Mouse (Mus musculus): Measurements from ENCODE around the gene Zfp326. TPM values are rescaled to one million over a fixed set of nuclear protein-coding genes. Genes with fewer than 3 reads are reported as not detected.

Gene Zfp326
- total and polyA plus RNA-seq, 3 experiments: 5.5 to 10.7 (median 9.3) TPM

- Histone ChIP-seq H3K27me3 (ENCODE audit: control insufficient read depth, insufficient read depth, low read length) (no peaks in the 10 kb centered on the region; the same call in 1 of the 2 replicates), H3K4me1 (ENCODE audit: control insufficient read depth, insufficient read depth, low read length) (peaks cover 9% of the 10 kb centered on the region), H3K9ac (ENCODE audit: low read depth, low read length) (no peak overlapping the region), H3K4me3 (no peak overlapping the region), H3K79me2 (replicated peaks; ENCODE audit: control insufficient read depth, insufficient read depth, low read length) (no peaks in the 10 kb centered on the region), H3K36me3 (ENCODE audit: control insufficient read depth, insufficient read depth, low read length) (no peaks in the 10 kb centered on the region), H3K27ac (no peak overlapping the region)
- TF ChIP-seq POLR2A (IDR thresholded peaks at IDR 0.05; ENCODE audit: insufficient read depth, low read depth, low read length) (no peak), CTCF (IDR thresholded peaks at IDR 0.05) (no peak), EP300 (IDR thresholded peaks at IDR 0.05; ENCODE audit: insufficient read depth, low read depth, low read length) (no peak)
- DNase-seq: no peak
- WGBS: 54% methylated on average over 4 of the region's 4 CpGs
- intact Hi-C loops (cut with DNase I): no loop called here
These were observed 27.1 kb upstream of the Zfp326 start for GRCm38 (mm10) chr5:105849222-105849621.

DNA sequence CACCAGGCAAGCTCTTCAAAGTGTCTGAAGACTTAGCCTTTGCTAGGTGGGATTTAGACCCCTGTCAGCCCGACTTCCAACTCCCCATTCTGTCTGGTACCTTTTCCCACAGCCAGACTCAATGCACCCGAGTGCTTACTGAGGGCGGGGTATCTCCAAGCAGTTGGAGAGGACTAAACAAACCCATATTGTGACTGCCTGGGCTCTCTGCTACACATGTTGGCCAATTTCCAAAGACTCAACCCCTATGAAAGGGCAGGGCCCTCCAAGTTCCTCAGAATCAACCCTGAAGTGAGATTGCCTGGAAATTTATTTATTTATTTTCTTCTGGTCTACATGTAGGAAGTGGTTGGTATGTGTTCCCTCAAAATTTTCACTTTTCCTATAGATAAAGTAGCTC, 26.7 kb upstream of the Zfp326 start:
- Histone ChIP-seq H3K9ac (ENCODE audit: low read depth, low read length) (no peak overlapping the region), H3K4me1 (ENCODE audit: control insufficient read depth, insufficient read depth, low read length) (peaks cover 6% of the 10 kb centered on the region), H3K79me2 (replicated peaks; ENCODE audit: control insufficient read depth, insufficient read depth, low read length) (no peaks in the 10 kb centered on the region), H3K36me3 (ENCODE audit: control insufficient read depth, insufficient read depth, low read length) (no peaks in the 10 kb centered on the region), H3K27me3 (ENCODE audit: control insufficient read depth, insufficient read depth, low read length) (no peaks in the 10 kb centered on the region; the same call in 1 of the 2 replicates), H3K4me3 (no peak overlapping the region), H3K27ac (no peak overlapping the region)
- intact Hi-C loops (cut with DNase I): no loop called here
- TF ChIP-seq EP300 (IDR thresholded peaks at IDR 0.05; ENCODE audit: insufficient read depth, low read depth, low read length) (no peak), POLR2A (IDR thresholded peaks at IDR 0.05; ENCODE audit: insufficient read depth, low read depth, low read length) (no peak), CTCF (IDR thresholded peaks at IDR 0.05) (no peak)
- no peak for DNase-seq
- WGBS: 46% methylated on average over 3 of the region's 3 CpGs

DNA sequence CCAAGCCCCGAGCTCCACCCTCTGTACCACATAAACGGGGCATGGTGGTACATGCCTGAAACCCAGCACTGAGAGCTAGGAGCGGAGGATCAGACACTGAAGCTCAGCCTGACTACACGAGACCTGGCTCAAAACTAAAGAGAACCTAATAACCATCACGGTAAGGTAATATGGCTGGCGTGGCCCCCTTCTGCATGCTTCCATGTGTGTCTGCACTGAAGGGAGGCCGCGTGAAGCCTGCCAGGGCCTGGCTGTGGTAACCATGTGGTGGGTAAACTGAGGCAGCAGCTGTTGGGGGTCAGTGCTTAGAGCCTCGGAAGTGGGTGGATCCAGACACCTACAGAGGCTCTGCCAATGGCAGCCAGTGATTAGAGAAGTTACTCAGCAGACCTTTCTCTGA, 23.1 kb upstream of the Zfp326 start:
- Histone ChIP-seq H3K4me1 (ENCODE audit: control insufficient read depth, insufficient read depth, low read length) (peaks cover 4% of the 10 kb centered on the region), H3K27me3 (ENCODE audit: control insufficient read depth, insufficient read depth, low read length) (no peaks in the 10 kb centered on the region; the same call in 1 of the 2 replicates), H3K36me3 (ENCODE audit: control insufficient read depth, insufficient read depth, low read length) (no peaks in the 10 kb centered on the region), H3K79me2 (replicated peaks; ENCODE audit: control insufficient read depth, insufficient read depth, low read length) (no peaks in the 10 kb centered on the region), H3K9ac (ENCODE audit: low read depth, low read length) (no peak overlapping the region), H3K4me3 (no peak overlapping the region), H3K27ac (no peak overlapping the region)
- TF ChIP-seq CTCF (IDR thresholded peaks at IDR 0.05) (no peak), EP300 (IDR thresholded peaks at IDR 0.05; ENCODE audit: insufficient read depth, low read depth, low read length) (no peak), POLR2A (IDR thresholded peaks at IDR 0.05; ENCODE audit: insufficient read depth, low read depth, low read length) (no peak)
- intact Hi-C loops (cut with DNase I): no loop called here
- DNase-seq: no peak
- WGBS: 89% methylated on average over 9 of the region's 9 CpGs

- WGBS: 86% methylated on average over 5 of the region's 5 CpGs
- no peaks in the 10 kb centered on the region for H3K36me3 ChIP-seq (ENCODE audit: control insufficient read depth, insufficient read depth, low read length)
- intact Hi-C loops (cut with DNase I): no loop called here
These were observed 18.9 kb upstream of the Zfp326 start for GRCm38 (mm10) chr5:105857486-105857885.

DNA sequence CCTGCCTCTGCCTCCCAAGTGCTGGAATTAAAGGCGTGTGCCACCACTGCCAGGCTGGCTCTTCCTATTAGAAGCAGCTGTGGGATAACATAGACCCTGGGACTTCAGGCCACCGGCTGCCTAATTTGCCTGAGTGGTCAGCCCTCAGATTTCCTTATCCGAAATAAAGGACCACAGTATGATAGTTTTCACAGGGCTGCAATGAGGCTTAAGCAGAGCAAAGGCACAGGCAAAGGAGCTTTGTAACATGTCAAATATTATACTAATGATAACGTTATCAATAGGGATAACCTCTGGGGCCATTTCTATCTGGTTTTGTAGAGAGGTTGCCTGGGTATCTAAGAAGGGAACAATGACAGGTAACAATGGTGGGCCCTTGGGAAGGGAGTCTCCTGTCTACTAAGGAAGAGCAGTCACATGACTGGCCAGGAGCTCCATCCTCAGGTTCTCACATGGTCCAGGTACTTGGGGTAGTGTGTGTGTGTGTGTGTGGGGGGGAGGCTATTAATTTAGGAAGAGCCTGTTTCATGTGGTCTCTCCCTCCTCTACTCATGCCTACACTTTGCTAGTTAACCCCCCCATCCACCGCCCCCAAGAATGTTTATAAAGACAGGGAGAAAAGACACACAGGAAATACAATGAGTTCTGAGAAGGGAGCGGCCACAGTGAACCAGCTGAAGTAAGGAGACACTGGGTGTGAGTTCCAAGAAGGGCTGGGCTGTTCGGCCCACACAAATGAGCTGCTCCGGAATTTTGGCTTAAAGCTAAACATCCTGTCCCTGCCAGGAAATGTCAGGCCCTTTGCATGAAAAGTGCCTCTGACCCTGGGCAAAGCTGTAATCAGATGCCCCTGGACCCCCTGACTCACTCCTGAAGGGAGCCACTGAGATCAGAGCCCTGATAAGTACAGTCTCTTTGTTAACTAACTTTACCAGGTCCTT, 17.3 kb upstream of the Zfp326 start:
- no peaks in the 10 kb centered on the region for H3K79me2 ChIP-seq (replicated peaks; ENCODE audit: control insufficient read depth, insufficient read depth, low read length)
- no peak overlapping the region for H3K4me3 ChIP-seq
- 58% methylated on average over 8 of the region's 8 CpGs for WGBS
- TF ChIP-seq EP300 (IDR thresholded peaks at IDR 0.05; ENCODE audit: insufficient read depth, low read depth, low read length) (0 out of 2 replicates have a peak, but pooled peaks have one; percentile 34), POLR2A (IDR thresholded peaks at IDR 0.05; ENCODE audit: insufficient read depth, low read depth, low read length) (no peak), CTCF (IDR thresholded peaks at IDR 0.05) (no peak)
- DNase-seq: peak in 1 of 2 experiments; percentile 45
- H3K4me1 ChIP-seq (ENCODE audit: control insufficient read depth, insufficient read depth, low read length): peaks cover 3% of the 10 kb centered on the region
- H3K9ac ChIP-seq (ENCODE audit: low read depth, low read length): no peak overlapping the region
- intact Hi-C loops (cut with DNase I): no loop called here
- H3K27ac ChIP-seq: peak overlapping the region; percentile 55
- no peaks in the 10 kb centered on the region for H3K36me3 ChIP-seq (ENCODE audit: control insufficient read depth, insufficient read depth, low read length)
- H3K27me3 ChIP-seq (ENCODE audit: control insufficient read depth, insufficient read depth, low read length): no peaks in the 10 kb centered on the region

More at GRCm38 (mm10) chr5:105857486-105857885, 18.9 kb upstream of the Zfp326 start:
- peaks cover 3% of the 10 kb centered on the region for H3K4me1 ChIP-seq (ENCODE audit: control insufficient read depth, insufficient read depth, low read length)
- no peak overlapping the region for H3K9ac ChIP-seq (ENCODE audit: low read depth, low read length)
- H3K79me2 ChIP-seq (replicated peaks; ENCODE audit: control insufficient read depth, insufficient read depth, low read length): no peaks in the 10 kb centered on the region
- TF ChIP-seq CTCF (IDR thresholded peaks at IDR 0.05): no peak
- no peak for TF ChIP-seq EP300 (IDR thresholded peaks at IDR 0.05; ENCODE audit: insufficient read depth, low read depth, low read length)
- DNase-seq: no peak
- no peak overlapping the region for H3K27ac ChIP-seq
- H3K4me3 ChIP-seq: no peak overlapping the region
- no peaks in the 10 kb centered on the region; the same call in 1 of the 2 replicates for H3K27me3 ChIP-seq (ENCODE audit: control insufficient read depth, insufficient read depth, low read length)

Data from heart, adult 2 months (tissue).